Mouse (Mus musculus) cerebellum, postnatal 25 days (tissue): ENCODE results near the gene Anapc15.
A peak's percentile ranks its signal among the peaks of the same experiment; 100 is the strongest.
"Not testable (repeated sequence)": the region's sequence is repeated elsewhere in the genome, so short reads cannot be mapped to it uniquely, and the experiment has no call there.

Experiments
- DNase-seq, 2 experiments: peaks; one replicate each; pipeline ENCODE4 v3.0.0; 2021; ENCODE audit warnings: mixed read lengths in 2 of 2

Gene Anapc15

GRCm38 (mm10) chr7:101900331-101901097 lies 37.0 kb downstream of the Anapc15 start:
- no peak for DNase-seq

GRCm38 (mm10) chr7:101901969-101902368 lies 38.5 kb downstream of the Anapc15 start:
- DNase-seq, result no peak

- DNase-seq, result no peak
These were observed 39.3 kb downstream of the Anapc15 start for GRCm38 (mm10) chr7:101902846-101903245.

GRCm38 (mm10) chr7:101905561-101906286 lies 42.2 kb downstream of the Anapc15 start, which contains the start of gene Lamtor1:
Lamtor1 (plus strand) TSS chr7:101905904.
- DNase-seq, result peak; percentile 99 to 100

GRCm38 (mm10) chr7:101906287-101906681 lies 42.8 kb downstream of the Anapc15 start, which contains the start of gene Tomt:
Tomt (minus strand) TSS chr7:101906359.
- no peak for DNase-seq

- DNase-seq, result peak in 1 of 2 experiments; percentile 23
These were observed 43.2 kb downstream of the Anapc15 start for GRCm38 (mm10) chr7:101906696-101907095.

- DNase-seq, result peak in 1 of 2 experiments; percentile 31
These were observed 44.9 kb downstream of the Anapc15 start for GRCm38 (mm10) chr7:101908367-101908766.

- DNase-seq, result no peak
These were observed 46.6 kb downstream of the Anapc15 start for GRCm38 (mm10) chr7:101910138-101910537.

- no peak for DNase-seq
These were observed 48.5 kb downstream of the Anapc15 start for GRCm38 (mm10) chr7:101911982-101912381.

- peak; percentile 81 to 83 for DNase-seq
These were observed 54.6 kb downstream of the Anapc15 start for GRCm38 (mm10) chr7:101918071-101918470.

GRCm38 (mm10) chr7:101925892-101926291 lies 62.4 kb downstream of the Anapc15 start:
- not testable (repeated sequence) for DNase-seq

GRCm38 (mm10) chr7:101928093-101928492 lies 64.6 kb downstream of the Anapc15 start:
- no peak for DNase-seq

GRCm38 (mm10) chr7:101932551-101932950 lies 69.0 kb downstream of the Anapc15 start:
- DNase-seq, result no peak

GRCm38 (mm10) chr7:101933300-101933699 lies 69.8 kb downstream of the Anapc15 start:
- peak in 1 of 2 experiments; percentile 36 for DNase-seq

GRCm38 (mm10) chr7:101933751-101934240 lies 70.3 kb downstream of the Anapc15 start, which contains the start of the genes Lrrc51 and Numa1:
Lrrc51 (minus strand) TSS chr7:101933895.
Numa1 (plus strand) TSS chr7:101934111.
- DNase-seq, result peak; percentile 96

- no peak for DNase-seq
These were observed 72.4 kb downstream of the Anapc15 start for GRCm38 (mm10) chr7:101935957-101936356.

- peak in 1 of 2 experiments; percentile 20 for DNase-seq
These were observed 73.5 kb downstream of the Anapc15 start for GRCm38 (mm10) chr7:101936996-101937395.

- peak; percentile 86 to 92 for DNase-seq
These were observed 74.1 kb downstream of the Anapc15 start for GRCm38 (mm10) chr7:101937569-101937968.

GRCm38 (mm10) chr7:101938348-101938747 lies 74.8 kb downstream of the Anapc15 start:
- peak; percentile 47 to 48 for DNase-seq

GRCm38 (mm10) chr7:101939758-101940157 lies 76.2 kb downstream of the Anapc15 start:
- no peak for DNase-seq

- DNase-seq, result not testable (repeated sequence)
These were observed 85.5 kb downstream of the Anapc15 start for GRCm38 (mm10) chr7:101949008-101949407.
